Mouse (Mus musculus): ENCODE results near the gene 2310057M21Rik. TPM values are rescaled to one million over a fixed set of nuclear protein-coding genes. Genes with fewer than 3 reads are reported as not detected.

Gene 2310057M21Rik
- polyA plus RNA-seq, 1 experiment from 2014 or later: 34.2 TPM

Other genes starting within 250 kb of the 2310057M21Rik start
- gene 4933402N03Rik, start 216.4 kb downstream of the 2310057M21Rik start, polyA plus RNA-seq (2014; fragmentation: Nextera tagmentation; extraction: Ambion mirVana): not detected in 2 replicates
- gene 5430419D17Rik, start 188.4 kb downstream of the 2310057M21Rik start, polyA plus RNA-seq (2014; fragmentation: Nextera tagmentation; extraction: Ambion mirVana): 0.05 TPM in 1 of 2 replicates, not detected in the other
- gene Cuzd1, start 40.5 kb downstream of the 2310057M21Rik start, polyA plus RNA-seq (2014; fragmentation: Nextera tagmentation; extraction: Ambion mirVana): not detected in 2 replicates
- gene Fam24b, start 33.2 kb downstream of the 2310057M21Rik start, polyA plus RNA-seq (2014; fragmentation: Nextera tagmentation; extraction: Ambion mirVana): not detected in 2 replicates
- gene Fam24a, start 28.9 kb downstream of the 2310057M21Rik start, polyA plus RNA-seq (2014; fragmentation: Nextera tagmentation; extraction: Ambion mirVana): not detected in 2 replicates
- gene Pstk, start 8.4 kb upstream of the 2310057M21Rik start, polyA plus RNA-seq (2014; fragmentation: Nextera tagmentation; extraction: Ambion mirVana): 40.5 and 52.2 TPM in 2 replicates
- 15.4 and 16.0 TPM in 2 replicates for gene Ikzf5, start 47.8 kb upstream of the 2310057M21Rik start, polyA plus RNA-seq (2014; fragmentation: Nextera tagmentation; extraction: Ambion mirVana)
- gene Acadsb, start 47.8 kb upstream of the 2310057M21Rik start, polyA plus RNA-seq (2014; fragmentation: Nextera tagmentation; extraction: Ambion mirVana): 95.7 and 98.4 TPM in 2 replicates
- 0.55 and 0.84 TPM in 2 replicates for gene Hmx3, start 180.1 kb upstream of the 2310057M21Rik start, polyA plus RNA-seq (2014; fragmentation: Nextera tagmentation; extraction: Ambion mirVana)
- gene Hmx2, start 186.0 kb upstream of the 2310057M21Rik start, polyA plus RNA-seq (2014; fragmentation: Nextera tagmentation; extraction: Ambion mirVana): 0.92 and 1.0 TPM in 2 replicates
- gene Bub3, start 197.5 kb upstream of the 2310057M21Rik start, polyA plus RNA-seq (2014; fragmentation: Nextera tagmentation; extraction: Ambion mirVana): 139 and 143 TPM in 2 replicates